Mouse (Mus musculus) liver, embryonic 15.5 days (tissue): ENCODE measurements around the gene Usp20. TPM values are rescaled to one million over a fixed set of nuclear protein-coding genes. Genes with fewer than 3 reads are reported as not detected.
A peak's percentile ranks its signal among the peaks of the same experiment; 100 is the strongest.
"Not testable (repeated sequence)": the region's sequence is repeated elsewhere in the genome, so short reads cannot be mapped to it uniquely, and the experiment has no call there.

Source experiments
- ATAC-seq: fragments of 200-750 bp; cut with Nextera tagmentation; 2 replicates; pipeline ENCODE4 v1.8.0; 2017; ENCODE audit warnings: moderate number of reproducible peaks, mild to moderate bottlenecking, moderate library complexity; ENCODE audit not compliant: insufficient read depth
- H3K27ac ChIP-seq: fragments of 300-500 bp; sonication (generic); replicated peaks from 2 replicates; pipeline ENCODE4 v1.5.1; 2015; ENCODE audit warnings: mild to moderate bottlenecking, inconsistent platforms
- H3K27me3 ChIP-seq: fragments of 300-500 bp; sonication (generic); 2 replicates; pipeline ENCODE4 v1.6.1; 2015; ENCODE audit warnings: mild to moderate bottlenecking, inconsistent platforms
- H3K36me3 ChIP-seq: fragments of 300-500 bp; sonication (generic); replicated peaks from 2 replicates; pipeline ENCODE4 v1.6.1; 2015; ENCODE audit warnings: moderate library complexity, mild to moderate bottlenecking, inconsistent platforms
- H3K4me1 ChIP-seq: fragments of 300-500 bp; sonication (generic); replicated peaks from 2 replicates; pipeline ENCODE4 v1.6.1; 2015; ENCODE audit warnings: inconsistent platforms
- H3K4me2 ChIP-seq: fragments of 300-500 bp; sonication (generic); 2 replicates; pipeline ENCODE4 v1.6.1; 2015; ENCODE audit warnings: moderate library complexity, mild to moderate bottlenecking, inconsistent platforms
- H3K4me3 ChIP-seq: fragments of 300-500 bp; sonication (generic); replicated peaks from 2 replicates; pipeline ENCODE4 v1.5.1; 2015; ENCODE audit warnings: mild to moderate bottlenecking, inconsistent platforms
- H3K9ac ChIP-seq: fragments of 300-500 bp; sonication (generic); 2 replicates; pipeline ENCODE4 v1.6.1; 2015; ENCODE audit warnings: moderate library complexity, mild to moderate bottlenecking, inconsistent platforms
- H3K9me3 ChIP-seq: fragments of 300-500 bp; sonication (generic); replicated peaks from 2 replicates; pipeline ENCODE4 v1.6.1; 2016; ENCODE audit warnings: inconsistent platforms
- WGBS: fragments of 180-500 bp; shearing (Covaris S2); methylation state at CpG from one replicate; pipeline ENCODE4 v1.1.7; 2015; ENCODE audit warnings: mixed read lengths; ENCODE audit not compliant: insufficient replicate concordance; 5-methylcytosine and 5-hydroxymethylcytosine counted together
- polyA plus RNA-seq: library from polyadenylated mRNA; unstranded; fragments of >200 nt; fragmentation: Nextera tagmentation; extraction: Ambion mirVana; gene quantifications from 2 replicates; pipeline ENCODE4 v1.2.1, GENCODE M21; 2015

The Usp20 gene
- 4.3 and 4.8 TPM in 2 replicates for polyA plus RNA-seq

DNA sequence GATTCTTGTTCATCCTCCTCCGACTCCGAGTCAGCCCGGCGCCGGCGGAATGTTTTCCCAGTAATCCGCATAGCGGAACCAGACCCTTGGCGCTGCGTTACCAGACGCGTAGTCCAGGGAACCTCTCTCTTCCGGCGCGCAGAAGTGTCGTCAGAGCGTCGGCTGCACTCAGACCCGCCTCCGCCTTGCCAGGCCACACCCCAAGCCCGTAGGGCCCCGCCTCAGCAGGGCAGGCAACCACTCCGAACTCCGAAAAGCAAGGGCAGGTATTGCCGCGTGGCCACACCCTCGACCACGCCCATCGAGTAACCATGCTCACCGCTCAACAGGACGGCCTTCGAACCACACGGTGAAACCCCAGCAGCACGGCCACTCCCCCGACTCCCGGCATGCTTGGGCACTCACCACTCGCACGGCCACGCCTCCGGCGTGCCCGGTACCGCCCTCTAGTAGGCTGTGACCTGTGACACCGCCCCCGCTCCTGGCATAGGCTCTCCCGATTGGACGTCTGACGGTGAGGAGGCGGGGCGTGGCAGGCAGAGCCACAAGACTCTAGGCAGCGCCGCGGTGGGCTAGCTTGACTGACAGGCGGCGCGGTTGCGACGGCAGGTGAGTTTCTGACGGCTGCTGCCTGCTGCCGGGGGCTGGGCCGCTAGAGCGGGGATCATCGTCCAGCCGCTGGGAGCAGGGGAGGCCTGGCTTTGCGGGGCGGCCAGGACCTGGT lies at the start of gene Usp20, which contains the start of gene BC005624:
Gene Usp20 (plus strand): TSS at position 490 of the 724 bp plus-strand sequence.
Gene BC005624 (minus strand): TSS at position 412 of the 724 bp plus-strand sequence.
- H3K9ac ChIP-seq = peak within 1 kb of the TSS; percentile 73
- peak within 1 kb of the TSS; percentile 93 for H3K4me3 ChIP-seq
- H3K27me3 ChIP-seq = no peaks in the 10 kb centered on the region
- WGBS = under 1% methylated on average over 66 of the region's 66 CpGs
- H3K9me3 ChIP-seq = no peaks in the 10 kb centered on the region
- peak within 1 kb of the TSS; percentile 93 for H3K4me2 ChIP-seq
- peak; percentile 96 for ATAC-seq
- H3K36me3 ChIP-seq = peaks cover 25% of the 10 kb centered on the region
- peaks cover 43% of the 10 kb centered on the region for H3K4me1 ChIP-seq
- H3K27ac ChIP-seq = peak within 1 kb of the TSS; percentile 72

DNA sequence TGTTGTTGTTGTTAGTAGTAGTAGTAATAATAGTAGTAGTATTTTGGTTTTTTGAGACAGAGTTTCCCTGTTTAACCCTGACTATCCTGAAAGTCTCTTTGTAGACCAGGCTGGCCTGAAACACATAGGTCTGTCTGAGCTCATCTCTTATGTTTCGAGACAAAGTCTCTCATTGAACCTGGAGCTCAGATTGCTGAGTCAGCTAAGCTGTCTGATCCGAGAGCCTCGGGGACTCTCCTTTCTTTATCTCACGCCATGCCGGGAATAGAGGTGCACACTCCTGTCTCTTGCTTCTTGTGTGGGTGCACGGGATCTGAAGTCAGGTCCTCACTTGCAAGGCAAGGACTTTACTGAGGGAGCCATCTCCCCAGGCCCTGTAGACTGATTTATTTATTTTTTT lies 49.0 kb upstream of the Usp20 start:
- WGBS = 63% methylated on average over 6 of the region's 6 CpGs

DNA sequence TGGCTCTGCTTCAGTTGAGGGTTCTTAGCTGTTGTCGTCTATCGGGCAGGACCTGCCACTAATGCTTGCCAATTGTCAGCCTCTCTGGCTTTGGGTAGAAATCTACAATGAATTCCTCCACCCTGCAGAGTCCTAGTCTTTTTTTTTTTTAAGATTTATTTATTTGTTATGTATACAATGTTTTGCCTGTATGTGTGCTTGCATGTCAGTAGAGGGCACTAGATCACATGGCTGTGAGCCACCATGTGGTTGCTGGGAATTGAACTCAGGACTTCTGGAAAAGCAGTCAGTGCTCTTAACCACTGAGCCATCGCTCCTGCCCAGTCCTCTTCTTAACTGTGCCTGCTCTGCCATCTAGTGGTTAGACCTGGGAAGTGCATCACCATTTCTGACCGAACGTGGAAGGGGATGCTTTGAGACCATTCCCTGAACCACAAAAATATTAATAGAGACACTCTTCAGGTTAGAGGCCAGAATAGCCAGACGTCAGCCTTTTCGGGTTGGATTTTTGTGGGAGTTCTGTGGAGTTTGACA lies 48.1 kb upstream of the Usp20 start:
- peaks cover 11% of the 10 kb centered on the region for H3K4me1 ChIP-seq
- WGBS = 13% methylated on average over 7 of the region's 7 CpGs
- H3K27ac ChIP-seq = no peak overlapping the region
- H3K9me3 ChIP-seq = no peaks in the 10 kb centered on the region
- H3K4me3 ChIP-seq = no peak overlapping the region
- H3K4me2 ChIP-seq = no peak overlapping the region
- no peak for ATAC-seq
- 0 out of 2 replicates have a peak, but pooled peaks cover 4% of the 10 kb centered on the region for H3K27me3 ChIP-seq
- no peaks in the 10 kb centered on the region for H3K36me3 ChIP-seq
- no peak overlapping the region for H3K9ac ChIP-seq

More for the DNA sequence above, 49.0 kb upstream of the Usp20 start:
- Histone ChIP-seq H3K36me3 (no peaks in the 10 kb centered on the region), H3K4me3 (no peak overlapping the region), H3K9ac (no peak overlapping the region), H3K9me3 (no peaks in the 10 kb centered on the region), H3K4me2 (no peak overlapping the region), H3K27me3 (0 out of 2 replicates have a peak, but pooled peaks cover 4% of the 10 kb centered on the region), H3K27ac (no peak overlapping the region), H3K4me1 (peaks cover 19% of the 10 kb centered on the region)
- ATAC-seq = no peak

DNA sequence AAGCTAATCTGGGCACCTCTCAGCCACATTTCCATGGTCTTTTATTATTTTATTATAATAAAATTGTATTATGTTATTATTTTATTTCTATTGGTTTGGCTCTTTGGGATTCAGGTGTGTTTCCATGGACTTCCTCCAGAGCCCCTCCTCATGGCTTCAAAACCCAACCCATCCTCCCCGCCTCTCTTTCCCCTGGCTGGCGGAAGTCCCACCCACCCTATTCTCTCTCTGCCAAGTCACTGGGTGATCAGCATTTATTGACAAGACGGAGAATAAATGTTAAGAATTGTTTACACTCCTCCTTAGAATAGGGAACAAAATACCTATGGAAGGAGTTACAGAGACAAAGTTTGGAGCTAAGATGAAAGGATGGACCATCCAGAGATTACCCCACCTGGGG lies 45.3 kb upstream of the Usp20 start:
- Histone ChIP-seq H3K36me3 (no peaks in the 10 kb centered on the region), H3K4me3 (no peak overlapping the region), H3K27me3 (0 out of 2 replicates have a peak, but pooled peaks cover 4% of the 10 kb centered on the region), H3K9ac (no peak overlapping the region), H3K4me2 (no peak overlapping the region), H3K27ac (no peak overlapping the region), H3K9me3 (no peaks in the 10 kb centered on the region), H3K4me1 (peaks cover 4% of the 10 kb centered on the region; the same call in 1 of the 2 replicates)
- 67% methylated on average over 3 of the region's 3 CpGs for WGBS
- ATAC-seq = no peak

DNA sequence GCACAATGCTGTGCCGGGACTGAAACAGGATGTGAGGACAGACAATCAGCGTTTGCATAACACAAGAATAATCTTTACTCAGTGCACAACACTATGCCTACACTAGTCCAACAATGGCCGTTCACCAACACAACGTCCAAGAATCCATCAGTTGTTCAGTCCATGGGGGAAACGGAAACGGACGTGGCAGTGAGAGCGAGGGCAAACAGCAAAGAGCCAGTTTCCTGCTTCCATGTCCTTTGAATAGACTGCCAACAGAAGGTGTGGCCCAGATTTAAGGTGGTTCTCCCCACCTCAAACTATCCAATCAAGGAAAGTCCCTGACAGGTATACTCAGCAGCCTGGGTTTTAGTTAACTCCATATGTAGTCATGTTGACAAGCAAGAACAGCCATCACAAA lies 44.3 kb upstream of the Usp20 start:
- peaks cover 12% of the 10 kb centered on the region for H3K4me1 ChIP-seq
- ATAC-seq = no peak
- H3K27me3 ChIP-seq = 0 out of 2 replicates have a peak, but pooled peaks cover 4% of the 10 kb centered on the region
- no peak overlapping the region for H3K4me3 ChIP-seq
- no peak overlapping the region for H3K9ac ChIP-seq
- no peak overlapping the region for H3K27ac ChIP-seq
- H3K36me3 ChIP-seq = no peaks in the 10 kb centered on the region
- no peak overlapping the region for H3K4me2 ChIP-seq
- WGBS = 65% methylated on average over 8 of the region's 8 CpGs
- no peaks in the 10 kb centered on the region for H3K9me3 ChIP-seq

DNA sequence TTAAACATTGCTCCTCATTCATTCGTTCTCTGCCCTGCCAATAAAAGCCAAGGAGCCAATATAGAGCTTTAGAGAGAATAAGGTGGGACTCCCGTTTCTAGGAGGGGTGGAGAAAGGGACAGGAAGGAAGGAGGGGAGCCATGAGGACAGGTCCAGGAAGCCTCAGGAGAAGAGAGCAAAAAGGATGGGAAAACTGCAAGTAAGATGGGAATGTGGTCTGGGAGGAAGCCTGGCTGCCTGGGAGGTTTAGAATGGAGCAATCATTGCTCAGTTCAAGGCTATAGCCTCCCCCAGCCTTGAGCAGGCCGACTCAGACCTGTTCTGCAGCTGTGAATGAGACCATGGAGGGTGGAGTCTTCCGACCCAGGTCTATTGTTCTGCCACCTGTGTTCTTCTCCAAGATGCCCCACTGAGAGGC lies 43.5 kb upstream of the Usp20 start:
- 35% methylated on average over 4 of the region's 4 CpGs for WGBS
- no peak overlapping the region for H3K27ac ChIP-seq

DNA sequence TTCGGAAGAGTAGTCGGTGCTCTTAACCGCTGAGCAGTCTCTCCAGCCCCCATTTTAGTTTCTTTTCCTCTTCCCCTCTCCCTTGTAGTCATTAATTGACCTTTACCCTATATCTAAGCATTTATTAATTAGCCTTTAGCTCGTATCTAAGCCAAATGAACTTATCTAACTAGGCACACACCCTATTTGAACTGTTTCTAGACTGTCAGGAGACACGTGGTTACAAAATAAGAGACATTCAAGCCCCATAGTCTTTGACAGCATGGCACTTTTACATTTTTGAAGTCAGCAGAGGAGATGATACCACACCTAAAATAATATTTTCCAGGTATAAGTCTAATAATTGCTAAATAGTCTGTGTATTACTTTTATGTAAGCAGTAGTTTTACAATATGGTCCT lies 40.5 kb upstream of the Usp20 start:
- H3K27ac ChIP-seq = no peak overlapping the region
- no peaks in the 10 kb centered on the region for H3K27me3 ChIP-seq
- H3K9me3 ChIP-seq = no peaks in the 10 kb centered on the region
- peaks cover 16% of the 10 kb centered on the region for H3K4me1 ChIP-seq
- H3K4me2 ChIP-seq = no peak overlapping the region
- WGBS = 59% methylated on average over 5 of the region's 5 CpGs
- no peaks in the 10 kb centered on the region for H3K36me3 ChIP-seq
- H3K4me3 ChIP-seq = no peak overlapping the region
- ATAC-seq = no peak
- no peak overlapping the region for H3K9ac ChIP-seq

More for the DNA sequence above, 43.5 kb upstream of the Usp20 start:
- H3K9ac ChIP-seq = no peak overlapping the region
- no peak overlapping the region for H3K4me2 ChIP-seq
- no peaks in the 10 kb centered on the region for H3K36me3 ChIP-seq
- no peaks in the 10 kb centered on the region for H3K9me3 ChIP-seq
- H3K4me1 ChIP-seq = peaks cover 16% of the 10 kb centered on the region
- no peak for ATAC-seq
- 0 out of 2 replicates have a peak, but pooled peaks cover 4% of the 10 kb centered on the region for H3K27me3 ChIP-seq
- no peak overlapping the region for H3K4me3 ChIP-seq

DNA sequence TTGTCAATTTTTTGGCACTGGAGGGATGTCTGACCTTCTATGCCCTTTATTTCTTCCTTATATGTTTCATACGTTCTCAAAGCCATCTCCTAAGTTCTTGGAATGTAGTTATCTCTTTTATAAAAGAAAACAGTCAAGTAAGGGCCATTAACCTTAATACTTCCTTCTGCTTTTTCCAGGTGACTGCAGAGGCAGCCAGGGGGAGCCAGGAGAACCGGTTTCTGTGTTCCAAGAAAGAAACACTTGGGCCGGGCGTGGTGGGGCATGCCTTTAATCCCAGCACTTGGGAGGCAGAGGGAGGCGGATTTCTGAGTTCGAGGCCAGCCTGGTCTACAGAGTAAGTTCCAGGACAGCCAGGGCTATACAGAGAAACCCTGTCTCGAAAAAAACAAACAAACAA lies 40.0 kb upstream of the Usp20 start:
- H3K27ac ChIP-seq, H3K27me3 ChIP-seq, ATAC-seq, H3K9me3 ChIP-seq, H3K9ac ChIP-seq, H3K36me3 ChIP-seq: not testable (repeated sequence)
- Histone ChIP-seq H3K4me3 (peak overlapping the region; percentile 61), H3K4me1 (peaks cover 16% of the 10 kb centered on the region), H3K4me2 (peak overlapping the region; percentile 64)
- WGBS = 26% methylated on average over 7 of the region's 7 CpGs

DNA sequence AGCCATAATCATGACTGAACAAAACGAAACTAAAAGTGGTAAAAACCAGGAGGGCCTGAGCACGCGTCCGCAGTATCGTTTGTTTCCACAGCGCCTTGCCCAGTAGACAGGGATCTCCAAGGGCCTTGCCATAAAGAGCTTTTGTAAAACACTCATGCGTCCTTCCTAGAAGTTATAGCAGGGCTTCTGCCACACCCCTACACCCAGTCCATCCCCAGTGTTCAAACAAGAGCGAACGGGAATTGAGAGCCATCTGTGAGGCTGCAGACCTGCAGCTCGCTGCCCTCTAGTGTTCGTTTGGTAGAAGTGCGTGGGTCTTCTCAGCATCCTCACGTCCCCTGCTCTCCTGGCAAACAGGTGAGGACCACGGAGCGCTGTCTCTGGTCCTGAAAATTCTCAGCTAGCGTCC lies 39.5 kb upstream of the Usp20 start:
- Histone ChIP-seq H3K4me3 (peak overlapping the region; percentile 61), H3K27me3 (peaks cover 5% of the 10 kb centered on the region; the same call in 1 of the 2 replicates), H3K4me1 (peaks cover 16% of the 10 kb centered on the region), H3K9me3 (no peaks in the 10 kb centered on the region), H3K27ac (no peak overlapping the region), H3K36me3 (no peaks in the 10 kb centered on the region), H3K4me2 (peak overlapping the region; percentile 64), H3K9ac (no peak overlapping the region)
- 12% methylated on average over 16 of the region's 16 CpGs for WGBS
- peak; percentile 64; the same call in 1 of the 2 replicates for ATAC-seq

DNA sequence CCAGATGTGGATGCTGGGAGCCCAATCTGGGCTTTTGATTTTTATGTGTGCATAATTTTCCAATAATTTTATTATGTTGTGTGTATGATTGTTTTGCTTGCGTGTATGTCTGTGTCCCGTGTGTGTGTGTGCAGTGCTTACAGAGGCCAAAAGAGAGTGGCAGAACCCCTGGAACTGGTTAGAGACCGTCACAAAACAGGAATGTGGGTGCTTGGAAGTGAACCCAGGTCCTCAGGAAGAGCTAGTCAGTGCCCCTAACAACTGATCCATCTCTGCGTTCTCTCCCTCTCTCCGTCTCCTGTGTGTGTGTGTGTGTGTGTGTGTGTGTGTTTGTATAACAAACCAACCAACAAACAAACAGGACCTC lies 29.6 kb upstream of the Usp20 start:
- WGBS = 29% methylated on average over 5 of the region's 5 CpGs
- peak overlapping the region; percentile 91 for H3K27ac ChIP-seq

DNA sequence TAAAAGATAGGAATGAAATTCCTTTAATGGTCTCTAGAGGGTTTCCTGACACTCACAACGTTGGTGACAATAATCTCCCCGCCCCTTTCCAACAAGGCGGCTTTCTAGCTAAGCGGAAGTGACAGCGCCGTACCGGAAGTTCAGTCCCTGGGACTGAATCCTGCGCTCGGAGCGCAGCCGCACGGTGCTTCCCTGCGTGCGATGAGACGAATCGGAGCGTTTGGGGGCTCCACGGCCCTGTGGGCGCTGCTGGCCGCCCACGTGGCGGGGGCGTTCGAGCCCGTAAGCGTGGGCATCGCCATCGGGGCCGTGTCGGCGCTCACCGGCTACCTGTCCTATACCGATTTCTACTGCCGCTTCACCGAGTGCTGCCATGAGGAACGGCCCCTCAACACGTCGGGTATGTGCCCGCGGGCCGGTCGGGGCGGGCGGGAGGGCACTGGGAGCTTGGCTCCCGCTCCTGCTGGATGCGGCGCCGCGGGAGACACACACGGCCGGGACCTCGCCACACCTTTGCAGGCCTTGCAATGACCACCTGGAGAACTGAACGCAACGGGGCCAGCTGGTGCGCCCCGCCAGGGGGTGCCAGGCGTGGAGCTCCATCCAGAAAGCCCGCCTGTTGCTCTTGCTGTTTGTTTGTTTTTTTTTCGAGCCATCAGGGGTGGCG lies 29.1 kb upstream of the Usp20 start, which contains the start of gene Tor1b:
Gene Tor1b (plus strand): TSS at position 136 of the 667 bp plus-strand sequence.
- Histone ChIP-seq H3K4me3 (peak within 1 kb of the TSS; percentile 89), H3K9me3 (no peaks in the 10 kb centered on the region), H3K27ac (peak within 1 kb of the TSS; percentile 91), H3K36me3 (peaks cover 31% of the 10 kb centered on the region), H3K27me3 (no peaks in the 10 kb centered on the region), H3K4me1 (peaks cover 43% of the 10 kb centered on the region), H3K9ac (peak within 1 kb of the TSS; percentile 89), H3K4me2 (peak within 1 kb of the TSS; percentile 87)
- WGBS = under 1% methylated on average over 60 of the region's 60 CpGs
- ATAC-seq = peak; percentile 77

More for the DNA sequence above, 29.6 kb upstream of the Usp20 start:
- H3K9me3 ChIP-seq = no peaks in the 10 kb centered on the region
- H3K27me3 ChIP-seq = peaks cover 2% of the 10 kb centered on the region; the same call in 1 of the 2 replicates
- H3K4me1 ChIP-seq = peaks cover 39% of the 10 kb centered on the region
- peak overlapping the region; percentile 89 for H3K9ac ChIP-seq
- ATAC-seq = no peak
- H3K4me2 ChIP-seq = peak overlapping the region; percentile 87
- peak overlapping the region; percentile 89 for H3K4me3 ChIP-seq
- H3K36me3 ChIP-seq = peaks cover 26% of the 10 kb centered on the region
